Mouse (Mus musculus): ENCODE measurements around the gene Angpt4.
A peak's percentile ranks its signal among the peaks of the same experiment; 100 is the strongest.

Angpt4 gene

GRCm38 (mm10) chr2:151962474-151962873 is 51.5 kb downstream of the Angpt4 start:
- DNase-seq (ENCODE audit: low spot score in 2 of 2), result no peak

GRCm38 (mm10) chr2:151963319-151963718 is 52.3 kb downstream of the Angpt4 start:
- no peak for DNase-seq (ENCODE audit: low spot score in 2 of 2)

- DNase-seq (ENCODE audit: low spot score in 2 of 2), result no peak
Measured at GRCm38 (mm10) chr2:151964052-151964451, 53.0 kb downstream of the Angpt4 start.

- no peak for DNase-seq (ENCODE audit: low spot score in 2 of 2)
Measured at GRCm38 (mm10) chr2:151967176-151967750, 56.3 kb downstream of the Angpt4 start.

GRCm38 (mm10) chr2:151967792-151968191 is 56.8 kb downstream of the Angpt4 start:
- no peak for DNase-seq (ENCODE audit: low spot score in 2 of 2)

- no peak for DNase-seq (ENCODE audit: low spot score in 2 of 2)
Measured at GRCm38 (mm10) chr2:151968451-151968850, 57.4 kb downstream of the Angpt4 start.

- DNase-seq (ENCODE audit: low spot score in 2 of 2), result no peak
Measured at GRCm38 (mm10) chr2:151968986-151969385, 58.0 kb downstream of the Angpt4 start.

GRCm38 (mm10) chr2:151969396-151969795 is 58.4 kb downstream of the Angpt4 start:
- DNase-seq (ENCODE audit: low spot score in 2 of 2), result no peak

GRCm38 (mm10) chr2:151970191-151971172 is 59.5 kb downstream of the Angpt4 start:
- peak; percentile 57 to 68 for DNase-seq (ENCODE audit: low spot score in 2 of 2)

- no peak for DNase-seq (ENCODE audit: low spot score in 2 of 2)
Measured at GRCm38 (mm10) chr2:151971748-151972147, 60.7 kb downstream of the Angpt4 start.

- no peak for DNase-seq (ENCODE audit: low spot score in 2 of 2)
Measured at GRCm38 (mm10) chr2:151972880-151973594, 62.0 kb downstream of the Angpt4 start.

GRCm38 (mm10) chr2:151973595-151974562 is 62.9 kb downstream of the Angpt4 start:
- no peak for DNase-seq (ENCODE audit: low spot score in 2 of 2)

GRCm38 (mm10) chr2:151975295-151975694 is 64.3 kb downstream of the Angpt4 start:
- DNase-seq (ENCODE audit: low spot score in 2 of 2), result no peak

- DNase-seq (ENCODE audit: low spot score in 2 of 2), result no peak
Measured at GRCm38 (mm10) chr2:151976067-151976466, 65.1 kb downstream of the Angpt4 start.

- no peak for DNase-seq (ENCODE audit: low spot score in 2 of 2)
Measured at GRCm38 (mm10) chr2:151977689-151978440, 66.9 kb downstream of the Angpt4 start.

GRCm38 (mm10) chr2:151978494-151978893 is 67.5 kb downstream of the Angpt4 start:
- DNase-seq (ENCODE audit: low spot score in 2 of 2), result no peak

GRCm38 (mm10) chr2:151979470-151980354 is 68.7 kb downstream of the Angpt4 start, which contains the start of gene Fam110a:
Gene Fam110a, minus strand, starts transcription at chr2:151980219.
- peak; percentile 72 to 80 for DNase-seq (ENCODE audit: low spot score in 2 of 2)

- no peak for DNase-seq (ENCODE audit: low spot score in 2 of 2)
Measured at GRCm38 (mm10) chr2:151980355-151980693, 69.3 kb downstream of the Angpt4 start.

- no peak for DNase-seq (ENCODE audit: low spot score in 2 of 2)
Measured at GRCm38 (mm10) chr2:151981268-151981667, 70.3 kb downstream of the Angpt4 start.

Data from spleen, postnatal 14 days (tissue).